Mouse (Mus musculus) megakaryocyte, embryonic 14.5 days (primary cell): ENCODE measurements at regions not wholly inside any gene's neighbourhood (a gene's known extent, or its start where the extent isn't known, plus 50 kb on each side); places are given as distances from the start of the nearest gene placed in this dataset.

Source experiments
- FLI1 ChIP-seq: IDR thresholded peaks from 2 replicates; pipeline ENCODE4 v1.6.1; 2012; ENCODE audit warnings: low read length, inconsistent platforms, mixed read lengths
- GATA1 ChIP-seq: IDR thresholded peaks from 3 replicates; pipeline ENCODE4 v1.6.1; 2012; ENCODE audit warnings: mixed read lengths, low read length, inconsistent platforms, borderline replicate concordance

DNA sequence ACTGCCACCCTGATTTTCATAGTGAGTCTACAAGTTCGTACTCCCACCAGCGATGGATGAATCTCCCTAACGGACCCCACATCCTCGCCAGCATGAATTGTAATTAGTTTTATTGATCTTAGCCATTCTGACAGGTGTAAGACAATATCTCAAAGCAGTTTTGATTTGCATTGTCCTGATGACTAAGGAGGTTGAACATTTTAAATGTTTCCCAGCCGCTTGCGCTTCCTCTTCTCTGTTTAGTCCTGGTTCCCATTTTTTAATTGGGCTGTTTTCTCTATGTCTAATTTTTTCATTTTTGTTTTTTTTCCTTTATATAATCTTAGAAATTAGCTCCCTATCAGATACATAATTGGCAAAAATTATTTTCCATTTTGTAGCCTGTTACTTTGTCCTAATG lies 66.4 kb downstream of the Dusp6 start:
- TF ChIP-seq GATA1 (no peak), FLI1 (no peak)
